Mouse (Mus musculus): ENCODE data around the gene Hbb-y.
"Not testable (repeated sequence)": the region's sequence is repeated elsewhere in the genome, so short reads cannot be mapped to it uniquely, and the experiment has no call there.

Gene Hbb-y

DNA sequence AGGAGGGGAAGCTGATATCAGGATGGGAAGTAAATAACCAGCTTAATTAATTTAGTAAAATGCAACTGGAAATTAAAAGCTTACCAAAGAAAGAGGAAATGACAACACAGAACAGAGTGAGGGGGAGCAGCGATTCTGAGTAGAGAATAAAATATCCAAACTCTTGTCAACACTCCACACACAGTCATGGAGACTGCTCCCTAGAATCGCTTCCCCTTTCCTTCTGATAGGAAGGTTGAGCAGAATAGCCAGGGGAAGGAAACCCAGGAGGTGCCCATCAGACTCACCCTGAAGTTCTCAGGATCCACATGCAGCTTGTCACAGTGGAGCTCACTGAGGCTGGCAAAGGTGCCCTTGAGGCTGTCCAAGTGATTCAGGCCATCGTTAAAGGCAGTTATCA, 39.9 kb downstream of the Hbb-y start:
- not testable (repeated sequence) for DNase-seq (ENCODE audit: low spot score in 2 of 2)

- no peak for DNase-seq (ENCODE audit: low spot score in 2 of 2)
These were observed 40.8 kb downstream of the Hbb-y start for GRCm38 (mm10) chr7:103812174-103812573.

GRCm38 (mm10) chr7:103811223-103811845, 41.7 kb downstream of the Hbb-y start:
- DNase-seq (ENCODE audit: low spot score in 2 of 2): no peak

GRCm38 (mm10) chr7:103810746-103811145, 42.3 kb downstream of the Hbb-y start:
- no peak for DNase-seq (ENCODE audit: low spot score in 2 of 2)

- no peak for DNase-seq (ENCODE audit: low spot score in 2 of 2)
These were observed 42.7 kb downstream of the Hbb-y start for GRCm38 (mm10) chr7:103810296-103810695.

GRCm38 (mm10) chr7:103809801-103810155, 43.2 kb downstream of the Hbb-y start:
- no peak for DNase-seq (ENCODE audit: low spot score in 2 of 2)

DNA sequence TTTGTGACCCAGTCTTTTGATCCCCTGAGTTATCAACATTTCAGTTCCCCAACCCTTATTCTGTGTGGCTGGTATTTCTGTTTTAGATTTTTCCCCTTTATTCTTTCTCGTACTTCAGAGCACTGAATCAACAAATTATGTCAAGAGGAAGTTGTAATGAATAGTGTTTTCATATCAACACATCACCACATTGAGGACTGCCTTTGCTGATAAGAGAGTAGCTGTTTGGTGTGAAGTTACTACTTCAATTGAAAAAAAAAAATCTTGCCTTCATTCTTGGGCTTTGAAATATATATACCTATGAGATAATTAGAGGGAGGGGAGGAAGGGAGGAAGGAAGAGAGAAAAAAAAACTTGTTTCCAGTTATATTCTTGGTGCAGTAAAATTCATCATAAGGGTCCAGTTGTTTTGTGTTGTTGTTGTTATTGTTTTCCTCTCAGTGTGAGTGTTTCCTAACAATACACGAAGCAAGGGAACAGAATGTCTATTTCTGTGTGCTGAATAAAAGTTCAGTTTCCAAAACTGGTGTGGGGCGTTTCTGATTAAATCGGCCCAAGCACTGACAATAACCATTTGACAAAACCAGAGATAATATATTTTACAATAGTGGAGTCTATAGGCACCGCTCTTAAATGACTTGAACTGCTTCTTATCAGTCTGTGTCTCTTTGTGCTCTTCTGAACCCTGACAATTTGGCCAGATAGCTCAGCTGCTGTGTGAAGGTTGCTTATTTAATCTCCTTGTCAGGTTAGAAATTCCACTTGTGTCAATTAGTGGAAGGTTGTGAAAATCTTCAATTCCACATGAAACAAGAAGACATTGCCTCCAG, 43.8 kb downstream of the Hbb-y start:
- DNase-seq (ENCODE audit: low spot score in 2 of 2): no peak

GRCm38 (mm10) chr7:103808120-103808519, 44.9 kb downstream of the Hbb-y start:
- DNase-seq (ENCODE audit: low spot score in 2 of 2): not testable (repeated sequence)

DNA sequence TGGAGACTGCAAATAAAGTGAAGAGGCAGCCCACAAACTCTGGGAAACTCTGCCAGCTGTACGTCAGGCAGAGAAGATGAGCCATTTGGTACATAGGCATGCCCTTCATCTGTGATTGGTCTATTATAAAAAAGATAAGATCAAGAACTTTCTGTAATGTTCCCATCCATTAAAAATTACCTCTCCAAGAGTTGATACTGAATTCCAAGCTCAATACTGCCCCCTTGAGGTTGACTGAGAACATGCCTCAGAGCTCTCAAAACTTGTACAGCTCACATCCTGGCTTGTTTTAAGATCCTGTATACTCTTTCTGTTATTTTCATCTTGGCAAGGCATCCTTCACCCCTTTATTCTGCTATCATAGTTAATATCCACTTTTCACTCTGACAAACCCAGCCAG, 46.2 kb downstream of the Hbb-y start:
- DNase-seq (ENCODE audit: low spot score in 2 of 2): no peak
